Mouse (Mus musculus) lung, embryonic 15.5 days (tissue): ENCODE results near the gene Trip12. TPM values are rescaled to one million over a fixed set of nuclear protein-coding genes. Genes with fewer than 3 reads are reported as not detected.
A peak's percentile ranks its signal among the peaks of the same experiment; 100 is the strongest.

Source experiments
- ATAC-seq: fragments of 200-750 bp; cut with Nextera tagmentation; 2 replicates; pipeline ENCODE4 v1.8.0; 2017; ENCODE audit warnings: moderate number of reproducible peaks, borderline replicate concordance; ENCODE audit not compliant: low FRiP score, low TSS enrichment; ENCODE audit errors: extremely low read depth
- H3K27ac ChIP-seq: fragments of 300-500 bp; sonication (generic); 2 replicates; pipeline ENCODE4 v1.5.1; 2015; ENCODE audit warnings: moderate library complexity, mild to moderate bottlenecking, inconsistent platforms
- H3K27me3 ChIP-seq: fragments of 300-500 bp; sonication (generic); 2 replicates; pipeline ENCODE4 v1.6.1; 2015; ENCODE audit warnings: inconsistent platforms
- H3K36me3 ChIP-seq: fragments of 300-500 bp; sonication (generic); 2 replicates; pipeline ENCODE4 v1.6.1; 2015; ENCODE audit warnings: inconsistent platforms
- H3K4me1 ChIP-seq: fragments of 300-500 bp; sonication (generic); 2 replicates; pipeline ENCODE4 v1.6.1; 2015; ENCODE audit warnings: inconsistent platforms
- H3K4me2 ChIP-seq: fragments of 300-500 bp; sonication (generic); 2 replicates; pipeline ENCODE4 v1.6.1; 2015; ENCODE audit warnings: inconsistent platforms, mild to moderate bottlenecking, moderate library complexity
- H3K4me3 ChIP-seq: fragments of 300-500 bp; sonication (generic); 2 replicates; pipeline ENCODE4 v1.5.1; 2015; ENCODE audit warnings: mild to moderate bottlenecking, inconsistent platforms
- H3K9ac ChIP-seq: fragments of 300-500 bp; sonication (generic); 2 replicates; pipeline ENCODE4 v1.6.1; 2015; ENCODE audit warnings: inconsistent platforms
- H3K9me3 ChIP-seq: fragments of 300-500 bp; sonication (generic); 2 replicates; pipeline ENCODE4 v1.6.1; 2016; ENCODE audit warnings: inconsistent platforms
- WGBS: fragments of 180-500 bp; shearing (Covaris S2); methylation state at CpG from one replicate; pipeline ENCODE4 v1.1.7; 2015; 5-methylcytosine and 5-hydroxymethylcytosine counted together
- polyA plus RNA-seq: library from polyadenylated mRNA; unstranded; fragments of >200 nt; fragmentation: Nextera tagmentation; extraction: Ambion mirVana; gene quantifications from 2 replicates; pipeline ENCODE4 v1.2.1, GENCODE M21; 2015

Trip12 gene
- polyA plus RNA-seq = 49.2 and 56.0 TPM in 2 replicates

DNA sequence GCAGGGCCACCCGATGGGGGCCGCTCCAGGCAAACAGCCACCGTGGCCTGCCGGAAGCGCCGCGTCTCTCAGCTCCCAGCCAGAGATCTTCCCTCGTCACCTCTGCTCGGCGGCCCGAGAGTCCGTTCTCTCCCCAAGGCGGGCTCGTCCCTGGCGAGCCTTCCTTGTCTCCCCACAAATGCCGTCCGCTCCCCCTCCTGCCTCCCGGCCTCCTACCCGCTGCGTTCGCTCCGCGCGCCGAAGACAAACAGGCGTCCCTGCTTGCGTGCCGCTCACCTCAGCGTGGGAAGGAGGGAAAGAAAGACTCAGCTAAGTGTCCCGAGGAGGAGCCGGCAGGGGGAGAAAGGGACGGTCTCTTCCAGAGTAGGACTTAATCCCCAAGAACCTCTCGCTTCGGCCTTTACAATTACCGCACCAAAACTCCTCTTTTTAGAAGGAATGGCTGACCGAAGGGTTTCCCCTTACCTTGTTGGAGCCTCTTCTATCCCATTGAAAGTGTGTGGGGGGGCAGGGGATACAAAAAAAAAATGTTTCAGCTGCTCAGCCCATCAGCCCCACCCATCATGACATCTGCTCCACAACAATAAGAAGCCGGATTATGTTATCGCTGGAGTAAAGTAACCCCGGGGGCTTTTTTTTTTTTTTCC is at the start of gene Trip12:
Gene Trip12, minus strand, starts transcription at position 499 of the 647 bp plus-strand sequence.
- Histone ChIP-seq H3K27ac (peak within 1 kb of the TSS; percentile 98), H3K4me3 (peak within 1 kb of the TSS; percentile 99), H3K9me3 (no peaks in the 10 kb centered on the region), H3K36me3 (no peaks in the 10 kb centered on the region; the same call in 1 of the 2 replicates), H3K9ac (peak within 1 kb of the TSS; percentile 99), H3K4me1 (0 out of 2 replicates have a peak, but pooled peaks cover 16% of the 10 kb centered on the region), H3K27me3 (no peaks in the 10 kb centered on the region), H3K4me2 (peak within 1 kb of the TSS; percentile 74)
- WGBS = under 1% methylated on average over 39 of the region's 39 CpGs
- ATAC-seq = peak; percentile 33; the same call in 1 of the 2 replicates

GRCm38 (mm10) chr1:84890005-84890393 is 49.7 kb upstream of the Trip12 start:
- no peaks in the 10 kb centered on the region for H3K27me3 ChIP-seq
- H3K4me3 ChIP-seq = no peak overlapping the region
- H3K27ac ChIP-seq = no peak overlapping the region
- no peak overlapping the region for H3K4me2 ChIP-seq
- no peaks in the 10 kb centered on the region for H3K4me1 ChIP-seq
- ATAC-seq = no peak
- 41% methylated on average over 7 of the region's 7 CpGs for WGBS
- H3K36me3 ChIP-seq = no peaks in the 10 kb centered on the region
- H3K9ac ChIP-seq = no peak overlapping the region
- H3K9me3 ChIP-seq = no peaks in the 10 kb centered on the region

- ATAC-seq = no peak
- no peak overlapping the region for H3K9ac ChIP-seq
- no peaks in the 10 kb centered on the region for H3K4me1 ChIP-seq
- WGBS = 46% methylated on average over 8 of the region's 8 CpGs
- no peaks in the 10 kb centered on the region for H3K36me3 ChIP-seq
- H3K4me2 ChIP-seq = no peak overlapping the region
- no peak overlapping the region for H3K4me3 ChIP-seq
- H3K27ac ChIP-seq = no peak overlapping the region
- H3K9me3 ChIP-seq = no peaks in the 10 kb centered on the region
- no peaks in the 10 kb centered on the region for H3K27me3 ChIP-seq
Measured at GRCm38 (mm10) chr1:84889330-84890004, 49.2 kb upstream of the Trip12 start.

- Histone ChIP-seq H3K4me3 (no peak overlapping the region), H3K9ac (no peak overlapping the region), H3K36me3 (no peaks in the 10 kb centered on the region), H3K4me2 (no peak overlapping the region), H3K27me3 (no peaks in the 10 kb centered on the region), H3K9me3 (no peaks in the 10 kb centered on the region), H3K4me1 (no peaks in the 10 kb centered on the region), H3K27ac (no peak overlapping the region)
- 81% methylated on average over 6 of the region's 6 CpGs for WGBS
- ATAC-seq = no peak
Measured at GRCm38 (mm10) chr1:84885921-84886320, 45.6 kb upstream of the Trip12 start.

DNA sequence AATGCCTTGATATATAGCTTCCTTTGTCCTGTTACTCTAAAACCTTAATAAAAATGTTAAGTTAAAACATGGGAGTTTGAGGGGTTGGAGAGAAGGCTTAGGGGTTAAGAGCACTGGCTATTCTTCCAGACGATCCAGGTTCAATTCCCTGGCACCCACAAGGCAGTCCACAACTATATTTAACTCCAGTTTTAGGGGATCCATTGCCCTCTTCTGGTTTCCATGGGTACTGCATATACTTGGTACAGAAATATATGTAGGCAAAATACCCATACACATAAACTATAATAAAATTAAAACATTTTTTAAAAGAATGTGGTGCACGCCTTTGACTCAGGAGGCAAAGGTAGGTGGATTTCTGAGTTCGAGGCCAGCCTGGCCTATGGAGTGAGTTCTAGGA is 44.9 kb upstream of the Trip12 start:
- Histone ChIP-seq H3K36me3 (no peaks in the 10 kb centered on the region), H3K27ac (no peak overlapping the region), H3K9ac (no peak overlapping the region), H3K4me1 (no peaks in the 10 kb centered on the region), H3K27me3 (no peaks in the 10 kb centered on the region), H3K4me2 (no peak overlapping the region), H3K9me3 (no peaks in the 10 kb centered on the region), H3K4me3 (no peak overlapping the region)
- WGBS = 73% methylated on average over 3 of the region's 3 CpGs
- no peak for ATAC-seq

GRCm38 (mm10) chr1:84883889-84884288 is 43.6 kb upstream of the Trip12 start:
- Histone ChIP-seq H3K4me1 (no peaks in the 10 kb centered on the region), H3K36me3 (no peaks in the 10 kb centered on the region), H3K27ac (no peak overlapping the region), H3K4me3 (no peak overlapping the region), H3K9me3 (no peaks in the 10 kb centered on the region), H3K4me2 (no peak overlapping the region), H3K9ac (no peak overlapping the region), H3K27me3 (no peaks in the 10 kb centered on the region)
- WGBS = 64% methylated on average over 4 of the region's 4 CpGs
- ATAC-seq = no peak

DNA sequence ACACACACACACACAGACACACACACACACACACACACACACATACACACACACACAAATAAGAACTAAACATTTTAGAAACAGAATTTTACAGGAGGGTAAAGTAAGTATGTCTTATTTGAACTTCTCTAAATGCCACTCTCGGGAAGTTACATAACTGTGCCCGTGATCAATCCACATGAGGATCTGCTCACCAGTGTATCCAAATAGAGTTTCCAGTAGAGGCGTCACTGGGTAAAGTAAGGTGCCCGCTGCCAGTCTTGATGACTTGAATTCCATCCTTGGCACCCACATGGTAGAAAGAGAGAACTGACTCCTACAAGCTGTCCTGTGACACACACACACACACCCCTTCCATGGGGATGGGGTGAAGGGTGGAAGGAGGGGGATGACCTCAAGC is 42.6 kb upstream of the Trip12 start:
- no peak overlapping the region for H3K4me2 ChIP-seq
- WGBS = 79% methylated on average over 4 of the region's 4 CpGs
- no peak for ATAC-seq

DNA sequence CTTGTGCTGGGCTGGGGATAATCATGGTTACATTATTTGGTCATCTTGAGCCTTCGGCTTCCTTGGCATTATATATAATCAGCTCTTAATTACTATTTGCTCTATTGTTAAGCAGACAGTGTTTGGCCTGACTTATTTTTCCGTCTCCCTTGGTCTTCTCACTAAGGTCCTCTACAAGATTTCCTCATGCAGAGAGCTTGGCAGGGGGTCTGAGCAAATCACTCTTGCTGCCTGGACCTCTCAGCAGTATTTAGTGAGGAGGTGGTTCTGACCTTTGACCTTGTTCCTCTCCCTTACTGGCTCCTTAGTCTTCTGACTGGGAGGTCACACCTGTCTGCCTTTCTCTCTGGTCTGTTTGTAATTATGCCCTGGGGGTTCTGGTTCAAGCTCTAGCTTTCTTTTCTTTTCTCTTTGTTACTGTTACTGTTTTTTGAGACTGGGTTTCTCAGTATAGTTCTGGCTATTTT is 41.8 kb upstream of the Trip12 start:
- Histone ChIP-seq H3K36me3 (no peaks in the 10 kb centered on the region), H3K9ac (no peak overlapping the region), H3K27me3 (no peaks in the 10 kb centered on the region), H3K27ac (no peak overlapping the region), H3K4me1 (no peaks in the 10 kb centered on the region), H3K4me3 (no peak overlapping the region), H3K9me3 (no peaks in the 10 kb centered on the region), H3K4me2 (no peak overlapping the region)
- 71% methylated on average over 2 of the region's 2 CpGs for WGBS
- no peak for ATAC-seq

More for the DNA sequence above, 42.6 kb upstream of the Trip12 start:
- no peak overlapping the region for H3K4me3 ChIP-seq
- H3K9me3 ChIP-seq = no peaks in the 10 kb centered on the region
- H3K27me3 ChIP-seq = no peaks in the 10 kb centered on the region
- no peak overlapping the region for H3K27ac ChIP-seq
- H3K36me3 ChIP-seq = no peaks in the 10 kb centered on the region
- no peaks in the 10 kb centered on the region for H3K4me1 ChIP-seq
- no peak overlapping the region for H3K9ac ChIP-seq

DNA sequence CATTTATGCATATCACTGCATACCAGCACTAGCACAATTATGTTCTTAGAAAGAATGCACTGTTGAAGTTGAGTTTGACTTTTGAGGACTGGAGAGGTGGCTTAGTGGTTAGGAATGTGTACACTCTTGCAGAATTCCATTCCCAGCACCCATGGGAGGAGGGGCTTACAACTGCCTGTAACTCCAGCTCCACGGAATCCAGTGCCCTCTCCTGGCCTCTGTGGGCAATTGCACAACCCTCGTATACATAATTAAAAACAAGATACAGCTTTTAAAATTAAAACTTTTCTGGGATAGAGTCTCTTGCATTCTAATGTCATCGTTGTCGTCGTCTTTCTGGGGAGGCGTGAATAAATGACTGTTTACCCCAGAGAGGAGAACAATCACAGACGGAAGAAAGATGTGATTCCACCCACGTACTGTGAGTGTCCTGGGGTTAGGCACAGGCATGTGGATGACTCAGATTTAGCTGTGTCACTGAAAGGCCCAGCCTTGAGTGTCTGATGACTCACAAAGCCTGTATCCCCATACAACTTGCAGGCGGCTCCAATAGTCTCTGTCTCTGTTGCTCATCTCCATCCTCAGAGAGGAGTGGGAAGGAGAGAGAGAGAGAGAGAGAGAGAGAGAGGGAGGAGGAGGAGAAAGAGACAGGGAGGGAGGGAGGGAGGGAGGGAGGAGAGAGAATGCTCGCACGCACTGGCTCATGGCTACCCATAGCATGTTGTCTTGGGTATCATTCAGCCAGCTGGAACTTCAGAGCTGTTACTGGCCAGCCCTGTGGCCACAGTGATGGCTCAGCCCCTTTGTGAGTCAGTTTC is 41.1 kb upstream of the Trip12 start:
- Histone ChIP-seq H3K4me2 (no peak overlapping the region), H3K27me3 (no peaks in the 10 kb centered on the region), H3K9ac (no peak overlapping the region), H3K4me3 (no peak overlapping the region), H3K9me3 (no peaks in the 10 kb centered on the region), H3K4me1 (no peaks in the 10 kb centered on the region), H3K36me3 (no peaks in the 10 kb centered on the region), H3K27ac (no peak overlapping the region)
- 71% methylated on average over 11 of the region's 11 CpGs for WGBS
- no peak for ATAC-seq

GRCm38 (mm10) chr1:84879571-84880120 is 39.3 kb upstream of the Trip12 start:
- no peaks in the 10 kb centered on the region for H3K27me3 ChIP-seq
- WGBS = 91% methylated on average over 8 of the region's 8 CpGs
- no peak for ATAC-seq

DNA sequence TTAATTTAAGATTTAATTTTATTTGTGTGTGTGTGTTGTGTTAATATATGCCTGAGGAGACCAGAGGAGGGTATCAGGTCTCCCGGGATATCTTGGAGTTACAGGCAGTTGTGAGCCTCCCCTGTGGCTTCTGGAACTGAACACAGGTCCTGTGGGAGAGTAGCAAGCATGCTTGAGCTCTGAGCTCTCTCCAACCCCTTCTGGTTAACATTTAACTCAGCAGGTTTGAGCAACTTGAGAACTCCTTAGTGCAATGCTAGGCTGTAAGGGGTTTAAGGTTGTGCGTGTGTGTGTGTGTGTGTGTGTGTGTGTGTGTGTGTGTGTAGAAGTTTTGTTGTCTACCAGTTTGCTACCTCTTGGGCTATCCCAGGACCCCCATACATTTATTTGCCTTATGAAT is 37.3 kb upstream of the Trip12 start:
- no peak overlapping the region for H3K4me2 ChIP-seq
- 80% methylated on average over 2 of the region's 2 CpGs for WGBS
- H3K4me1 ChIP-seq = no peaks in the 10 kb centered on the region
- H3K9ac ChIP-seq = no peak overlapping the region
- H3K27ac ChIP-seq = no peak overlapping the region
- H3K9me3 ChIP-seq = no peaks in the 10 kb centered on the region
- ATAC-seq = no peak
- H3K4me3 ChIP-seq = no peak overlapping the region
- H3K36me3 ChIP-seq = no peaks in the 10 kb centered on the region
- no peaks in the 10 kb centered on the region for H3K27me3 ChIP-seq

More at GRCm38 (mm10) chr1:84879571-84880120, 39.3 kb upstream of the Trip12 start:
- no peaks in the 10 kb centered on the region for H3K9me3 ChIP-seq
- H3K4me1 ChIP-seq = no peaks in the 10 kb centered on the region
- H3K36me3 ChIP-seq = no peaks in the 10 kb centered on the region
- H3K27ac ChIP-seq = no peak overlapping the region
- H3K9ac ChIP-seq = no peak overlapping the region
- H3K4me2 ChIP-seq = no peak overlapping the region
- H3K4me3 ChIP-seq = no peak overlapping the region
